19 mouse cellular contexts compared by ENCODE assay signal in the genomic region with DNA sequence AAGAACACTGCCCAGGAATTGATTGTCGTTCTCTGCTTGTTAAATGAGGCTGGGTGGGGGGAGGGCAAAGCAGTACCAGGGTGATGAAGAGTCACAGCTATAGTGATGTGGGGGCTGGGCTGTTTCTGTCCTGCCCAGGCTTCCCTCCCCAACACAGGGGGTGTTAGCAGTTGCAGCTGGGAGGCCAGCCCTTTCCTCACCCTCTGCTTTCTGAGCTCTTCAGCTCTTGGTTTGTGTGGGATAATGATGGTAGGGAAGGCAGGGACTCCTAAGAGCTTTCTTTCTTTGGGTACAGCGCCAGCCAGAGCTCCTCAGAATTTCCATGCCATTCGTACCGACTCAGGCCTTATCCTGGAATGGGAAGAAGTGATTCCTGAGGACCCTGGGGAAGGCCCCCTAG. TPM values are rescaled to one million over a fixed set of nuclear protein-coding genes. Genes with fewer than 3 reads are reported as not detected.
DNase-seq lines count a peak whose midpoint lies in the region; ATAC-seq and TF ChIP-seq lines count a peak whose summit lies in the region.
"Had no signal": no experiment of that assay in that cellular context is flagged by ENCODE, and none has a peak within 500 bp of the region (broad histone marks: within the 10 kb centered on the region; RNA-seq: fewer than 3 reads in every experiment).

No protein-coding gene starts in this region.

- DNase-seq in heart, postnatal 36 days = no peak
- DNase-seq in layer of hippocampus, adult 2 months (ENCODE audit: low spot score in 2 of 2) = no peak
- no peak for DNase-seq in layer of hippocampus, postnatal 10 days (ENCODE audit: low spot score in 2 of 2)
- DNase-seq in CH12.LX (ENCODE audit: extremely low read depth) = no peak
- no peak for DNase-seq in limb, embryonic 10.5 days (ENCODE audit: low spot score)
- no peak for DNase-seq in adrenal gland, adult (ENCODE audit: inconsistent age in 2 of 2, low spot score in 1 of 2)
- DNase-seq in cerebellum, adult 18-20 months = no peak
- DNase-seq: adrenal gland, postnatal 10 days; cerebellum, postnatal 10 days; gastrocnemius, postnatal 36 days; heart, adult 11 months; kidney, adult 11 months had no signal

- H3K36me3 ChIP-seq in heart, embryonic 11.5 days (ENCODE audit: control insufficient read depth, insufficient read depth, low read length) = no peaks in the 10 kb centered on the region
- H3K36me3 ChIP-seq in CH12.LX (replicated peaks in 1 of 2; ENCODE audit: control insufficient read depth in 1 of 2, insufficient read depth in 1 of 2, low read length in 1 of 2) = peaks cover 50 to 85% of the 10 kb centered on the region in 2 experiments
- peaks cover 97% of the 10 kb centered on the region for H3K36me3 ChIP-seq in limb, embryonic 10.5 days

- in situ Hi-C loops in CH12.LX (cut with MboI; ENCODE audit: low pct_ligation_motif_present, low pct_unique_long_range_greater_than_20kb, low sequenced_read_pairs) = no loop called here

- H3K4me3 ChIP-seq in heart, embryonic 11.5 days (ENCODE audit: low read depth, low read length) = no peak overlapping the region
- no peak overlapping the region for H3K4me3 ChIP-seq in layer of hippocampus, adult 2 months
- no peak overlapping the region for H3K4me3 ChIP-seq in CH12.LX (replicated peaks in 1 of 3; ENCODE audit: low read depth in 2 of 3, low read length in 2 of 3, poor library complexity in 1 of 3)
- H3K4me3 ChIP-seq in limb, embryonic 10.5 days = no peak overlapping the region
- H3K4me3 ChIP-seq: embryonic facial prominence, embryonic 10.5 days; heart, embryonic 13.5 days had no signal

- no peaks in the 10 kb centered on the region for H3K9me3 ChIP-seq in heart, embryonic 11.5 days (replicated peaks; ENCODE audit: control insufficient read depth, low read length)
- no peaks in the 10 kb centered on the region for H3K9me3 ChIP-seq in CH12.LX (replicated peaks; ENCODE audit: low read length)
- no peaks in the 10 kb centered on the region for H3K9me3 ChIP-seq in limb, embryonic 10.5 days (replicated peaks)
- H3K9me3 ChIP-seq: embryonic facial prominence, embryonic 10.5 days; heart, embryonic 13.5 days had no signal

- 14% methylated on average over 4 of the region's 4 CpGs for WGBS in heart, embryonic 11.5 days (ENCODE audit: insufficient replicate concordance)
- 23% methylated on average over 4 of the region's 4 CpGs for WGBS in limb, embryonic 10.5 days

- no peaks in the 10 kb centered on the region for H3K79me2 ChIP-seq in CH12.LX (replicated peaks; ENCODE audit: control insufficient read depth, extremely low read depth, insufficient read depth, poor library complexity, severe bottlenecking)

- no peak overlapping the region for H3K27ac ChIP-seq in heart, embryonic 11.5 days (ENCODE audit: low read depth, low read length)
- peak overlapping the region; percentile 59; the same call in 1 of the 2 replicates for H3K27ac ChIP-seq in layer of hippocampus, adult 2 months
- H3K27ac ChIP-seq in CH12.LX (ENCODE audit: insufficient read depth, low read depth) = peak overlapping the region; percentile 20; the same call in 1 of the 2 replicates
- 0 out of 2 replicates have a peak overlapping the region, but pooled peaks have one; percentile 15 for H3K27ac ChIP-seq in limb, embryonic 10.5 days
- H3K27ac ChIP-seq: heart, embryonic 13.5 days; hindbrain, postnatal 0 days had no signal

- H3K27me3 ChIP-seq in heart, embryonic 11.5 days (ENCODE audit: control insufficient read depth, insufficient read depth, low read length) = peaks cover 4% of the 10 kb centered on the region
- H3K27me3 ChIP-seq in CH12.LX (replicated peaks) = no peaks in the 10 kb centered on the region
- no peaks in the 10 kb centered on the region for H3K27me3 ChIP-seq in limb, embryonic 10.5 days (ENCODE audit: low read depth, poor library complexity, severe bottlenecking)

- no peak for ATAC-seq in heart, embryonic 11.5 days (replicated peaks; ENCODE audit: insufficient number of reproducible peaks, low FRiP score, low TSS enrichment)
- ATAC-seq: forebrain, embryonic 14.5 days; hindbrain, postnatal 0 days had no signal

- no peak overlapping the region for H3K9ac ChIP-seq in heart, embryonic 11.5 days (ENCODE audit: low read depth, low read length)
- no peak overlapping the region for H3K9ac ChIP-seq in CH12.LX (ENCODE audit: insufficient read depth, low read depth)
- H3K9ac ChIP-seq: heart, embryonic 13.5 days had no signal

- no peak for TF ChIP-seq EP300 in CH12.LX (IDR thresholded peaks at IDR 0.05; ENCODE audit: low read length)

- peaks cover 32% of the 10 kb centered on the region for H3K4me1 ChIP-seq in heart, embryonic 11.5 days (ENCODE audit: control insufficient read depth, insufficient read depth, low read length)
- H3K4me1 ChIP-seq in CH12.LX (ENCODE audit: control insufficient read depth in 1 of 2, insufficient read depth in 2 of 2) = peaks cover 30 to 58% of the 10 kb centered on the region in 2 experiments
- peaks cover 35% of the 10 kb centered on the region for H3K4me1 ChIP-seq in limb, embryonic 10.5 days

- TF ChIP-seq RAD21 in CH12.LX (IDR thresholded peaks at IDR 0.05; ENCODE audit: low read depth, low read length) = no peak

- intact Hi-C loops in heart, postnatal 36 days (cut with DNase I) = no loop called here

- TF ChIP-seq POLR2A in CH12.LX (IDR thresholded peaks at IDR 0.05; ENCODE audit: low read depth, low read length) = no peak

- TF ChIP-seq CTCF in layer of hippocampus, adult 2 months (conservative IDR thresholded peaks at IDR 0.05) = no peak
- no peak for TF ChIP-seq CTCF in CH12.LX (conservative IDR thresholded peaks at IDR 0.05 in 1 of 2, IDR thresholded peaks at IDR 0.05 in 1 of 2; ENCODE audit: low read depth in 2 of 2, low read length in 2 of 2)

- H3K4me2 ChIP-seq in heart, embryonic 11.5 days = peak overlapping the region; percentile 29; the same call in 1 of the 2 replicates
- H3K4me2 ChIP-seq in CH12.LX (ENCODE audit: insufficient read depth, low read depth, poor library complexity, severe bottlenecking) = peak overlapping the region; percentile 78
- H3K4me2 ChIP-seq: heart, embryonic 13.5 days had no signal

- dilution Hi-C loops in CH12.LX (cut with MboI; ENCODE audit: extremely low pct_ligation_motif_present, extremely low pct_unique_long_range_greater_than_20kb, low sequenced_read_pairs) = no loop called here

TF ChIP-seq in CH12.LX, 34 proteins besides CTCF, POLR2A, EP300 and RAD21:
- TF ChIP-seq CHD2 (IDR thresholded peaks at IDR 0.05; ENCODE audit: low read length) (peak; percentile 42; the same call in 1 of the 2 replicates), KAT2A (IDR thresholded peaks at IDR 0.05; ENCODE audit: insufficient replicate concordance, low read length) (no peak), SIN3A (IDR thresholded peaks at IDR 0.05; ENCODE audit: low read length) (no peak)
TF ChIP-seq in CH12.LX: peak in this region for 1.

RNA-seq across cellular contexts. Expression of gene Tyro3, which starts 10.9 kb away (rescaled TPM):
- 7.3 and 8.4 TPM in 2 replicates for polyA plus RNA-seq in heart, embryonic 11.5 days (2014; fragmentation: Nextera tagmentation; extraction: Ambion mirVana)
- 1 to 10 TPM; 1.7 to 2.4 TPM for total RNA-seq in heart, postnatal 36 days (2021)
- total RNA-seq in layer of hippocampus, adult 2 months (2021) = 10 to 100 TPM; 75.5 to 80.8 TPM
- total RNA-seq in layer of hippocampus, postnatal 10 days (2021) = 10 to 100 TPM; 48.6 to 64.7 TPM
- total RNA-seq in CH12.LX (2012; rRNA removed) (31.8 and 39.7 TPM in 2 replicates), CH12.LX (2014; rRNA removed) (19.1 and 20.3 TPM in 2 replicates)
- polyA plus RNA-seq in CH12.LX (2012; ENCODE audit: insufficient read length, low read depth) = 23.7 and 24.7 TPM in 2 replicates
- 22.7 and 30.0 TPM in 2 replicates for polyA plus RNA-seq in limb, embryonic 10.5 days (2016; fragmentation: Nextera tagmentation; extraction: Ambion mirVana)

RNA-seq across cellular contexts. Expression of gene Rpap1, which starts 21.1 kb away (rescaled TPM):
- polyA plus RNA-seq in heart, embryonic 11.5 days (2014; fragmentation: Nextera tagmentation; extraction: Ambion mirVana) = 16.2 and 17.4 TPM in 2 replicates
- 10 to 100 TPM; 13.2 to 13.4 TPM for total RNA-seq in heart, postnatal 36 days (2021)
- total RNA-seq in layer of hippocampus, adult 2 months (2021) = 10 to 100 TPM; 18.6 to 19.6 TPM
- 10 to 100 TPM; 16.4 to 16.7 TPM for total RNA-seq in layer of hippocampus, postnatal 10 days (2021)
- total RNA-seq in CH12.LX (2012; rRNA removed) (28.9 and 31.8 TPM in 2 replicates), CH12.LX (2014; rRNA removed) (8.5 and 9.0 TPM in 2 replicates)
- polyA plus RNA-seq in CH12.LX (2012; ENCODE audit: insufficient read length, low read depth) = 28.7 and 34.7 TPM in 2 replicates
- polyA plus RNA-seq in limb, embryonic 10.5 days (2016; fragmentation: Nextera tagmentation; extraction: Ambion mirVana) = 42.0 and 46.3 TPM in 2 replicates

RNA-seq across cellular contexts. Expression of gene Ltk, which starts 48.2 kb away (rescaled TPM):
- polyA plus RNA-seq in heart, embryonic 11.5 days (2014; fragmentation: Nextera tagmentation; extraction: Ambion mirVana) = 0.07 TPM in 1 of 2 replicates, not detected in the other
- not detected for total RNA-seq in heart, postnatal 36 days (2021)
- total RNA-seq in layer of hippocampus, adult 2 months (2021) = 10 to 100 TPM; 13.7 to 14.3 TPM
- 1 to 10 TPM; 3.6 to 4.8 TPM for total RNA-seq in layer of hippocampus, postnatal 10 days (2021)
- 1.3 and 2.3 TPM in 2 replicates for total RNA-seq in CH12.LX (2012; rRNA removed)
- not detected in 2 replicates for total RNA-seq in CH12.LX (2014; rRNA removed)
- 0.10 TPM in 1 of 2 replicates, not detected in the other for polyA plus RNA-seq in CH12.LX (2012; ENCODE audit: insufficient read length, low read depth)
- polyA plus RNA-seq in limb, embryonic 10.5 days (2016; fragmentation: Nextera tagmentation; extraction: Ambion mirVana) = not detected in 2 replicates
- total RNA-seq: gastrocnemius, adult 8-10 months; gastrocnemius, postnatal 36 days; hematopoietic stem cell, adult 5-6 weeks had no signal
- polyA plus RNA-seq: embryonic facial prominence, embryonic 10.5 days had no signal

Comparison
In these comparisons a context has a peak if more than half of its experiments do, and no peak if none do; other contexts are left out.
1. RNA of gene Tyro3, which starts 10.9 kb away (total RNA-seq): 75.5 to 80.8 TPM in layer of hippocampus, adult 2 months, 48.6 to 64.7 TPM in layer of hippocampus, postnatal 10 days and 19.1 to 39.7 TPM in CH12.LX; 1.7 to 2.4 TPM in heart, postnatal 36 days; every median in the first group is over 4 times any median in the second.